Mouse (Mus musculus): ENCODE measurements around the gene Ntf5.
A peak's percentile ranks its signal among the peaks of the same experiment; 100 is the strongest.
"Not testable (repeated sequence)": the region's sequence is repeated elsewhere in the genome, so short reads cannot be mapped to it uniquely, and the experiment has no call there.

Gene Ntf5

DNA sequence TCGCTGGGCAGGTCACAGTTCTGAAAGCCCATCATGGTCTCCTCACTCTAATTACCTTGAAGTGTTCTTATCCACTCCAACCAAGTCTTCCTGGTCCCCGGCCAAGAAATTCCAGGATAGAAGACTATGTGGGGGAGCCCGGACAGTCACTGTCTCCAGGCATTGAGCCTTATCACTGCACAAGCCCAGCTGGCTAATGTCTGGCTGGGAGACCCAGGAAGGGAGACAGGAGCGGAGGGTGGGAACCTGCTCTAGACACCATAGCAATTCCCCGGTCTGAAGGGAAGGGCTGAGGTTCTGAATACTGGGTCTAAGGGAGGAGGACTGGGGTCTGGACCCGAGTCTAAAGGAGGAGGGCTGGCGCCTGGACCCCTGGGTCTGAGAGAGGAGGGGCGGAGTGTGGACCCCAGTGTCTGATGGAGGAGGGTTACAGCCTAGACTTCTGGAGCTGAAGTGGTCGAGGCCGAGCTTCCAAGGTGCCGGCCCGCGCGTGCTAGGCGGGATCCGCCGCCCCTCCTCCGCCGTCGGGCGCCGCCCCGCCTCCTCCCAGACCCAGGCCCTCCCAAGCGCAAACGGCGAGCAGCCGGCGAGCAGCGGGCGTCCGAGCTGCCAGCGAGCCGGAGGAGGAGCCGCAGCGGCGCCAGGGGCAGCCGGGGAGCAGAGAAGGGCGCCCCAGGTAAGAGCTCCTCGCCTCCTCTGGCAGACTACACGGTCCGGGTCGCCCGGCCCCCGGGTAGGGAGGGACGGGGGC, at the start of gene Ntf5:
Gene Ntf5, plus strand, starts transcription at position 583 of the 751 bp plus-strand sequence.
- DNase-seq (ENCODE audit: low spot score): peak; percentile 65

DNA sequence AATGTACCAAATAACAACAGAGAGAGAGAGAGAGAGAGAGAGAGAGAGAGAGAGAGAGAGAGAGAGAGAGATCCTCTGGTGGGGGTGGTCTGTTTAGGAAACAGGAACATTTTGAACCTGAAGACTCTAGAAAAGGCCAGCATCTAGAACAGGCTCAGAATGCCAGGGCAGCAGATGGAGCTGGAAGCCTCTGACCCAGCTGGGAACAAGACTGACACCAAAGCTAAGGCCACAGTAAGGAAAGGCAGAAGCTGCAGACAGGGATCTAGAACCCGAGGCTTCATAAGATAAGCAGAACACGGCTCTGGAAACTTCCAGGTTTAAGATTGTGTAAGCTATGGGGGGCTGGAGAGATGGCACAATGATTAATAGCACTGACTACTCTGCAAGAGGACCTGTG, 49.5 kb upstream of the Ntf5 start:
- no peak for DNase-seq (ENCODE audit: low spot score)

DNA sequence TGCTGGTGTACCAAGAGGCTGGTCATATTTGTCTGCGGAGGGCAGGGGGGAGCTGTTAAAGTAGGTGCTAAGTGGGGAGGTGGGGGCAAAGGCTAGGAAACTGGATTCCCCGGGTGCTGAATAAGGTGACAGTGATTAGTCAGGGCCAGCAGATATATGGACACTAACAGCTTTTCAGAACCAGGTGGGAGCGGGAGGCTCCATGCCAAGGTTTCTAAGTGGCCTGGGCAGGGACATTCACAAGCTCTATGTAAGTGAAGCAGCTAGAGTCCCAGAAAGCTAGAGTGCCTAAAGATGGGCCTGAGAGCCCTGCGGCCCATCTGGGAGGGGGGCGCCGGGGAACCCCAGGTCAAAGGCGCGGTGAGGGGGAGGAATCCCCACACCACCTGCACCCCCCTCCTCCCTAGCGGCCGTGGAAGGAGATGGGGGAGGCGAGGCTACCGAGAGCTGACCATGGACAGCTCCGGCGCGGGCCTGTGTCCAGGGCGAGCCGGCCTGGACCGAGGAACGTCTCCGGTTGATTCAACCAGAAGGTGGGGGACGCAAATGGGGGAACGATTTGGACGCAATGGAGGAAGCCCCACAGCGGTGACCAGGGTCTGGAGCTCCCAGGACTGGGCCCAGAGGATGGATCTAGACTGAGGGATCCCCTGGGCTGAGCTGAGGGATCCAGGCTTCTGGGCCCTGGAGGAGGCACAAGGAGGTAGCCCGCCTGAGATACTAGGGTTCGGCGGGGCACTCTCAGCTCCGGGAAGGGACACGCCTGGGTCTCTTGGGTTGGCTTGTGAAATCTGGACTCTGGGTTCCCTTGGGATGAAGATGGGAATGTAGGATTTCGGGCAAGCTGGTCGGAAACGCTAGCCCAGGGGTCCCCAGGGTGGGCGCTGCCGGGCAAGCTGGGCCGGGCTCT, 47.5 kb upstream of the Ntf5 start:
- DNase-seq (ENCODE audit: low spot score): peak; percentile 67

DNA sequence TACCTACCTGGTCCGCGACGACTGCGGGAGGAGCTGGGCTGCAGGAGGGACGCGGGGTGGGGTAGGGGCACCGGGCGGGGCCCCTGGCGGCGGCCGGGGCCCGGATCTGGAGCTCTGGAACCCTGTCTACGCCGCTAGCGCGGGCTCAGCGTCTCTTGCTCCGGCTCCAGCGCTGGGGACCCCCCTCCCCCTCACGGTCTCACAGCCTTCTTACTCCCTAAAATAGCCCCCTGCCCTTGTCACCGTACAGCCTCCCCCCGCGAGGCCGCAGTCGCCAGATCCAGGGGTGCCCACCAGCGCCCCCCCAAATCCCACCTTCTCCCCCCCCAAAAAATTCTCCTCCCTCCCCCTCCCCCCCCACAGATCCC, 46.9 kb upstream of the Ntf5 start, which contains the start of gene Ppfia3:
Gene Ppfia3, minus strand, starts transcription at position 368 of the 368 bp plus-strand sequence.
- no peak for DNase-seq (ENCODE audit: low spot score)

DNA sequence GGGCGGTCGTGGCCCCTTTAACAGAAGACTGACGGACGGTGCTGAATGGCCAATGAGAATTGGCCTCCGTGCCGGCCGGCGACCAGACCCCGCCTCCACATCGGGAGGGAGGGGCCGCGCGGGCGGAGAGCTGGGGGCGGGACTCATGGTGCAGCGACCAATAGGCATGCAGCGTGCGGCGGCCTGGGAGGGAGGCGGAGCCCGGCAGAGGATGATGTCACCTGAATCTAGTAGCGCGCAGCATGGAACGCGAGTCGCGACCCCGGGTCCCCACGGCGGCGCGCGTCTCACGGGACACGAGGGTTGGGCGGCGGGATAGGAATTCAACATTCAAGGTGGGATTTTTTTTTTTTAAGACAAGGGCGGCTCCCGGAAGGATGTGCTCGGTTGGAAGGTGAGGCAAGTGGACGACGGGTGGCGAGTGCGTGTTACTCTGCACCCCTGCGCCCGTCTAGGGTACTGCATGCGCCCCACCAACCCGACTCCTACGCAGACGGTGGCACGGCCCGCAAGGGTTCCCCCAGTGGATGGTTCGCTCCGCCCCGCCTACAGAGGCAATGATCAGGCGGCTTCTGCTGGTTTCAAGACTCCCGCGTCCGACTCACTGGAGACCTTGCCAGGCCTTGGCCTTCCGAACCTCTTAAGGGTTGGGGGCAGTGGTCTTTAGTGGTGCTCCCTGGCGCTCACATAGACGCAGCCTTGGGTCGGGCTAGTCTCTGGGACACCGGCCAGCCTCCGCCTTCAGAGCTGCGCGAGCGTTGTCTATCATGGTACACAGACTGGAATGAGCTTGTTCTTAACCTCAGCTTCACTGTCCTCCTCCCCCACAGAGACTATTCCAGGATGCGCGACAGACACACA, 46.2 kb upstream of the Ntf5 start:
- peak; percentile 96 for DNase-seq (ENCODE audit: low spot score)

DNA sequence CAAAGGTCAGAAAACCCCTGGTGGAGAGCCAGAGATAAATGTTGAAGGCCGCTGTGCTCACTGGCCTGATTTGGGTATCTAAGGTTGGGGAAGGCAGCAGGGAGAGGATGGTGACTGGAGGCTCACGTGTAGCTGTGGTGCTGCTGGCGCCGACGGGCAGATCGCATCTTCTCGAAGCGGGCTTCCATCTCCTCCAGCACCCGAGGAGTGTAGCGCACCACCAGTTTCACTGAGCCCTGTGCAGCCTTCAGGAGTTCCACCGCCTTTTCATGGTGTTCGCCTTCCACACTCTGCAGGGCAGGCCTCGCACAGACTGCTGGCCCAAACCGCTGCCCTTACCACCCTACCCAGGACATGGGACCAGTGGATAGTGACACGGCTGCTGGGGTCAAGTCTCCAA, 45.3 kb upstream of the Ntf5 start:
- no peak for DNase-seq (ENCODE audit: low spot score)

DNA sequence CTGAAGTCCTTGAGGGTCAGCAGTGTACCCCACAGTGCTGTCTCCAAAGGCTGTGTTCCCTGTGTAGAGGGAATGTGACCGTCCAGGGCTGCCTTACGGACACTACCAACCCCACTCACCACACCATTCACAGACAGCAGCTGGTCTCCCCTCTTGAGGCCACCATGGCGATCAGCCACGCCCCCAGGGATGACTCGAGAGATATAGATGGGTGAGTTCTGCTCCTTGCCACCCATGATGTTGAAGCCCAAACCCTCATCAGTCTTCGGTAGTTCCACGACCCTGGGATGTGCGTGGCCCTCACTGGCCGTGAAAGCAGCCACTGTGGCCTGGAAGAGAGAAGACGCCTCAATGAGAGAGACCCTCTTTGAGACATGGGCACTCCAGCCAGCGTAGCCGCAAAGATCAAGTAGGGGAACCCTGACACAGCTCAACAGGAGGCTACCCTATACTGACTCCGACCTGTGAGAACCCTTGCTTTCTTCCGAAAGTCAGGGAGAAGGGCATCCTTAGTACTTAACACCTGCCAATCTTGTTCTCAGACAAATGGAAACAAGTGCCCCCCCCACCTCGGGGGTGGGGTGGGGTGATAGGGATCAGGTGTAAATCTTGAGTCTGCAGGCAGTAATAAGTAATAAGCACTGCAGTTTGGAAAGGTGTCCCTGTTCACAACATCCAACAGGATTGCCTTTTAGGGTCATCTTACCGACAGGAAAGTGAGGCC, 44.3 kb upstream of the Ntf5 start:
- no peak for DNase-seq (ENCODE audit: low spot score)

DNA sequence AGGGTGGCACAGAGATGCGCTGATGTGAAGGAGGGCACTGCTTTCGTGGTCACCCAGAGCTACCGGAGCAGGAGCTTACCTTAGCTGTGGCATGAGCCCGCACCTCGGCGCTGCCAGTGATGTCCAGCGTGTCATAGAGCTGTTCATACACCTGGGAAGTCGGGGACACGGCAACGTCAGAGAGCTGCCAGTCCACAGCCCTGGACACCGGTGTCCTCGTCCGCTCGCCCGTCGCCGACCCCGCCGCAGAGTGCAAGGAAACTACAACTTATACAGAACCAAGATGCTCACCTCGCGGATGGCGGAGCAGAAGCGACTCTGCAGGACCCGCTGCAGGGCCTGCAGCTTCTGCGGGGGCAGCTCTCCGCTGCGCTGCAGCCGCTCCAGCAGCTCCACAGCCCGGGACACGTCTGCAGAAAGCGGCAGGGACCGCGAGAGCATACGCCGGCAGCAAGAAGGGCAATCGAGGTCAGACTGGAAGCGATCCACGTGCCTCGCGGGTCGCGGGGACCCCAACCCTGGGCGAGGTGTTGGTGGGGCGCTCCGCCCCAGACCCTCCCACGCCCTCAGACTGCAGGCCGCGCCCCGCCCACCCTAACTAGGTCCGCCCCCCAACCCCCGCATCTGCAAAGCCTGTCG, 43.5 kb upstream of the Ntf5 start:
- DNase-seq (ENCODE audit: low spot score): no peak

DNA sequence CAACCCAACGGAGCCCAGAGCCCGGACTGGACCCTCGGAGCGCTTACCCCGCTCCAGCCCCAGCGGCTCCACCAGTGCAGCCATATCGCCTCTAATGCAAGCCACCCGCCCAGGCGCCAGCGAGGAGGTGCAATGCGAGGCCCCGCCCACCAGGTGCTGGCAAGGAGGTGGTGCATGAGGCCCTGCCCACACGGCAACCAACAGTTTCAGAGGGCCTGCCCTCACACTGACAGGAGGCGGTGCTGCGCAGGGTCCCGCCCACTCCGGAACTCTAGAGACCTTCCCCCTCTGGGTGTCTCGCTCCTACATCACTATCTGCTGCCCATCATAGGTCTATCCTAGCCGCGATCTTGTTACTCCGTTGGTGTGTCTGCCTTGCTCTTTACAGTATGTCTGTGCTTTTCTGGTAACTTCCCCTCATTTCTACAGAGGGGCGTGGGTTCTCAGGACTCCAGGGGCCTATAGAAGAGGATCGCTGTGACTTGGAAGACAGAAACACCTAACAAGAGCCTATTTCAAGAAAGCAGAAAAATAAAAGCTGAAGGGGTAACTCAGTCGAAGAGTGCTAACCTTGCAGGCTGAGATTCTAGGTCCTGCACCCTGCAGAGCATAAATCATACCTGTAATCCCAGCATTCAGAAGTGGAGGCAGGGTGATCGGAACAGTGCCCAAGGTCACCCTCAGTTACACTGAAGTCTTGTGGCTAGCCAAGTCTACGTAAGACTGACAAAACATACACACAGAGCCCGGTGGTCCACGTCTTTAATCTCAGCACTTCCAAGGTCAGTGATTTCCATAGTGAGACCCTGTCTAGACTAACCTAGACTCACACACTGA, 42.8 kb upstream of the Ntf5 start, which contains the start of gene Lin7b:
Gene Lin7b, minus strand, starts transcription at position 109 of the 837 bp plus-strand sequence.
- DNase-seq (ENCODE audit: low spot score): peak; percentile 92

DNA sequence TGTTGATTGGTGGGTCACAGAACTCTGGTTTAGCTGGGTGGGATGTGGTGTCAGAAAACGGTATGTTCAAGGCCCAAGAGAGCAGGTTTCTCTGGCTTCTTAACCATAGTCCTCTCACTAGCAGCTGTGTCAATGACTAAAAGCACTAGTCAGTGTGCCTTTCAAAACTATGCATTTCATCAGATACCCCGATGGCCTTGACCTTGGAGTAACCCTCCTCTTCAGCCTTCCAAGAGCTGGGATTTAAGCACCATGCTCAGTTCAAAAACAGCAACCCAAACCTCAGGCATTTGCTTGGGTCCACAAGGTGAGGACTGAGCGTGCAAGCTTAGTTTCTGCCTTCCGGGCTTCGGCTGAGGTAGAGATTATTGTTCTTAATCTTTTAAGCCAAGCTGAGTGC, 41.1 kb upstream of the Ntf5 start:
- DNase-seq (ENCODE audit: low spot score): no peak

DNA sequence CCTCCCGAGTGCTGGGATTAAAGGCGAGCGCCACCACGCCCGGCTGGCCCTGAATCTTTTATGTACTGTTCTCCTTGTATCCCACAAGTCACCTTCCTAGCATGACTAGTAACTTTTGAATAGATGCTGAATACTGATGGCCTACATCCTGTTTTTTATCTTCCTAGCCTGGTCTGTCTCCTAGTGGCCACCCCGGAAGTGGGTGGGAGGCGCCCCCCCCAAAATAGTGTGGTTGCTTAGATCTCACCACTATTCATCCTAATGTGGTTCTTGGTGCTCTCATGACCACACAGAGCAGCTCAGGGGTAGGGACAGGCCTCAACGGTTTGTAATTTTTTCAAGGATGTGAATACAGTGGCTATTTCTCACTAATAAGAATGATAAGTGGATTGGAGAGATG, 38.9 kb upstream of the Ntf5 start:
- DNase-seq (ENCODE audit: low spot score): no peak

DNA sequence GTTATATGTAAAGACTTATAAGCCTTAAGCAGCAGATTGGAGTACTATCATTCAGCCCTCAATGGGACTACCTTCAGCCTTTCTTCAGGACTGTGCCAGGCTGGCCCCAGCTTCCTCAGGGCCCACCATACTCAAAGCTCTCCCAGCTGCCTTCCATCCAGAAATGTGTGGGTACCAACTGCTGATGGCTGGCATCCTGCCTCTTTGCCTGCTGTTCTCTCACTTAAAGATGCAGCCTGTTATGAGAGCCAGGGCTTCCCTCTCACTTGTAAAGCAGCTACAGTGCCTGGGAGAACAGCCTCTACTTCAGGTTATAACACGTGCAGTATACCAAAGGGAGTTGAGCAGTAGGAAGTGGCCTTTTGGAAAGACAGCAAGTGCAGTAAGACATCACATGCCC, 37.4 kb upstream of the Ntf5 start:
- DNase-seq (ENCODE audit: low spot score): no peak

DNA sequence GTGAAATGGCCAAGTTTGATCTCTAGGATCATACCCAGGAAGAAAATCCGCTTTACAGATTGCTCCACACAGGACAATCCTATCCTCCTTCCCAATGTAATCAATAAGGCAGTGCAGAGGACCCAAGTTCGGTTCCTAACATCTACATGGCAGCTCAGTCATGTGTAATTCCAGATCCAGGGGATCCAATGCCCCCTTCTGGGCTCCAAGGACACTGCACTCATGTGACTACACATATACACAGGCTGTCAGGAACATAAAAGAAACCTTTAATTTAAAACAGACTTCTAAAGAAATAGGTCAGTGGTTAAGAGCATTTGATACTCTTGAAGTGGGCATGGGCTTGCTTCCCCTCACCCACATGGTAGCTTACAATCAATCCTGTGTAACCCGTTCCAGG, 27.4 kb upstream of the Ntf5 start:
- peak; percentile 48 for DNase-seq (ENCODE audit: low spot score)

DNA sequence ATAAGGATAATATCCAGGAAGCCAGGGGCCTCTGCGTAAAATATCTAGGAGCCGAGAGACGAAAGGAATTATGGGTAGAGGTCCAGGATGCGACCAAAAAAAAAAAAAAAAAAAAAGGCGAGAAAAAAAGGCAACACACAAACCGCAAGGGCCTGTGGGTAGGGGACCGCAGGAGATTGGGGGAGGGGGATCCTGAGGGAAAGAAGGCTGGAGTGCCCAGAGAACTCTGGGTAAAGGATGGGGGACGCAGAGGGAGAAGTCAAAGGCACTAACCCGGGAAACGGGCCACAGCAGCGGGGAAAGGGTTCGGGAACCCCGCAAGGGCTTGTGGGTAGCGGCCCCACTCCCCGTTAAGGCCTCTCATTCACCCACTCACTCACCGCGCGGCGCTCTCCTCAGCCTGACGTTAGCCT, 18.4 kb upstream of the Ntf5 start:
- peak; percentile 92 for DNase-seq (ENCODE audit: low spot score)

DNA sequence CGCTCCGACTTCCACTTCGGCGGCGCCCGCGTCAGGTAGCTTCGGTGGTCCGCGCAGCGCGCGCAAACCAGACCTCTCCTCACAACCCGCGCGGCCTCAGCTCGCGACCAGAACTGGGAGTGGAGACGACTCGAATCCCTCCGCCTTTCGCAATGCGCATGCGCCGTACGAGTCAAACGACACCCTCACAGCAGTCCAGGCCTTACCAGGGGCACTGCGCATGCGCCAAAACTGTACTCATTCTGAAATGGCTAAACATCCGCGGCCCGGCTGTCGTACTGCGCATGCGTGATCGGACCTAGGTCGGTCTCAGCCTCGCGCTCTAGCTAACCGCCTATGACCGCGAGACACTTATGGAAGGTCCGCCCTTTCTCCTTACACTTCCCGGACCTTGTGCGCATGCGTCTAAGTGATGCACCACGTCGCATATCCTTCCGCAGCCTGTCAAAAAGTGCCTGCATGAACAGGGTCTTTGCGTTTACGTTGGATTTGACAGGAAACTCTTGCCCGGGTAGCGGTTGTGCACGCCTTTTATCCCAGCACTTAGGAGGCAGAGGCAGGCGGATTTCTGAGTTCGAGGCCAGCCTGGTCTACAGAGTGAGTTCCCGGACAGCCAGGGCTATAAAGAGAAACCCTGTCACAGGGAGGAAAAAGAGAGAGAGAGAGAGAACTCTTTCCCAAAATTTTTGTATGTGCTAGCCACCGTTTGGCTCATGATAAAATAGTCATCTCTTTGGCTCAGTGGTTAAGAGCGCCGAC, 17.7 kb upstream of the Ntf5 start, which contains the start of gene Snrnp70:
Gene Snrnp70, minus strand, starts transcription at position 165 of the 759 bp plus-strand sequence.
- peak; percentile 100 for DNase-seq (ENCODE audit: low spot score)

DNA sequence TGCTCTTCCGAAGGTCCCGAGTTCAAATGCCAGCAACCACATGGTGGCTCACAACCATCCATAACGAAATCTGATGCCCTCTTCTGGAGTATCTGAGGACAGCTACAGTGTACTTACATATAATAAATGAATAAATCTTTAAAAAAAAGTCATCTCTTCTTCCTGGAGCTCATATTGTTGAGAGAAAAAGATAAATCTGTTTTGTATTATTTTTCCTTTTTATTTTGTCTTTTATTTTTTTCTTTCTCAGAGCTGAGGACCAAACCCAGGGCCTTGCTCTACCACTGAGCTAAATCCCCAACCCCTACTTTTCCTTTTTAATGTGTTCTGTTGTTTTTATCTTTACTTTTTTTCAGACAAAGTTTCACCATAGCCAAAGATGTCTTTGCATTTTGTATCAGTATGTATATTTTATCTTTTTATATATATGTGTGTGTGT, 17.1 kb upstream of the Ntf5 start:
- not testable (repeated sequence) for DNase-seq (ENCODE audit: low spot score)

DNA sequence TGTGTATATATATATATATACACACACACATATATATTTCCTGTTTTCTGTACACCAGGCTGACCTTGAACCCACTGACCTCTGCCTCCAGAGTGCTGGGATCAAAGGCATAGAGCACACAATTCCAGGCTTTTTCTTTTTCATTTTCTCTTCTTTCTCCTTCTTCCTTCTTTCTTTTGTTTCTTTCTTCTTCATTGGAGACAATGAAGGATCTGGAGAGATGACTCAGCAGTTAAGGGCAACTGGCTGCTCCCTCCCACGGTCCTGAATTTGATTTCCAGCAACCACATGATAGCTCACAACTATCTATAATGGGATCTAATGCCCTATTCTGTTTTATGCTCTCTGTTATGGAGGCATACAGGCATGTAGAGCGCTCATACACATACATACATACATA, 16.7 kb upstream of the Ntf5 start:
- DNase-seq (ENCODE audit: low spot score): no peak

DNA sequence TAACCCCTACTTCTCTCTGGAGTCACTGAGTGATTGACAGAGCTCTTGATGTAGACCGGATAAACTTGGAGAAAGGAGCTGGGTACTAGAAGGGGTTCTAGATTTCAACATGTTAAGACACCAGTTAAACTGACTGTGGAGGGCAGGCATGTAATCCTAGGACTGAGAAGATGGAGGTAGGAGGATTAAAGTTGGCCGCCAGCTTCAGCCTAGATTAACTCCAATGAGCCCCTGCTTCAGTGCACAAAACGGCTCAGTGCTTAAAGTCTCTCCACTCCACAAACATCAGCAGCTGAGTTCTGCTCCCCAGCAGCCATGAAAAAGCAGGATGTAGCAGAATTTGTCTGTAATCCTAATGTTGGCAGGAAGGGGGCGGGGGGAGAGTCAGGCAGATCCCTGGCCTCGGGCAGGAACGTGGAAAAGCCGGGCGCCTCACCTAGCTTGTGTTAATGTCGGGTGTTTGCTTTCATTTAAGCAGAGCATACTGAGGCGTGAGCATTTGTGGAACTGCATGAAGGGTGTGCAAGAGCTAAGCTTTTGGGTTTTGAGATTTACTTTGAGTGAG, 11.9 kb upstream of the Ntf5 start:
- no peak for DNase-seq (ENCODE audit: low spot score)
